Mouse (Mus musculus): Measurements from ENCODE around the gene Hmx3. TPM values are rescaled to one million over a fixed set of nuclear protein-coding genes. Genes with fewer than 3 reads are reported as not detected.

The Hmx3 gene
- polyA plus RNA-seq, 1 experiment: not detected

DNA sequence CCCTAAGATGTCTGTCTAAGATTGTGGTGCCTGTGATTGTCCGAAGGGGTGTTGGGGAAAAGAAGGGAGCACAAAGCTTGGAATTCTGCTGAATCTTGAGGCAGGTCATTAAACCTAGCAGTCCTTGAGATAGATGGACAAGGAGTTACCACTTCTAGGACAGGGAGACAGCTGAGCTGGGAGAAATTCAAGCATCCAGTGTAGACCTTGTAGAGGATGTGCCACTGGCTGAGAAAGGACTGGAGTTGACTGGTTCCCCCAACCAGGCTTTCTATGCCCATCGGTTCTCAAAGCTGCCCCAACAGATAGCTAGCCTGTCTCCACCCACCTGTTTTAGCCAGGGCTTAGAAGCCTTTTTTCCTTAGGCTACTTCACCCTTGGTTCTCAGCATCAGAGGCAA, 3.8 kb downstream of the Hmx3 start:
- Histone ChIP-seq H3K4me1 (ENCODE audit: control insufficient read depth, insufficient read depth, low read length) (no peaks in the 10 kb centered on the region), H3K4me3 (ENCODE audit: insufficient read depth, low read length) (no peak overlapping the region), H3K27ac (ENCODE audit: insufficient read depth, low read length) (no peak overlapping the region)
- TF ChIP-seq CTCF (IDR thresholded peaks at IDR 0.05; ENCODE audit: extremely low read depth, insufficient read depth, low read length): no peak
- no peak for TF ChIP-seq POLR2A (IDR thresholded peaks at IDR 0.05; ENCODE audit: extremely low read depth, insufficient read depth, low read length)

DNA sequence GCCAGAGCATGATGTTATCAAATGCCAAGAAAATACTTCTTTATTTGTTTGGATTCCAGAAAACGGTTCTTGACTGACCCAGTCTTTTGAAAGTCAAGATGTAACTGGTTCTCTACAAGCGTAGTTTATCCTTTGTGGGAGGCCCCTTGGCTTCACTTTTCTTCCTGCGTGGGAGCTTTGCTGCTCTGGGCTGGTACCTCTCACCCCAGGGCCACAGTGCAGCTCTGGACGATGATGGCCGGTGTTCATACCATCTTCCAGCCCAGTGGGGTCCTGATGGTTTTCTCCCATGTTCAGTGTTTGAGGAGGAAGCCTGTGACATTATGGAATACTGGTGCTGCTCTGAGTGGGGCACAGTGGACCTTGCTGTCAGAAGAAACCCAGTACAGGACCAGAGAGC, 4.8 kb downstream of the Hmx3 start:
- Histone ChIP-seq H3K27ac (ENCODE audit: insufficient read depth, low read length) (no peak overlapping the region), H3K4me3 (ENCODE audit: insufficient read depth, low read length) (no peak overlapping the region), H3K4me1 (ENCODE audit: control insufficient read depth, insufficient read depth, low read length) (no peaks in the 10 kb centered on the region)
- no peak for TF ChIP-seq CTCF (IDR thresholded peaks at IDR 0.05; ENCODE audit: extremely low read depth, insufficient read depth, low read length)

- no peaks in the 10 kb centered on the region for H3K4me1 ChIP-seq (ENCODE audit: control insufficient read depth, insufficient read depth, low read length)
- no peak within 1 kb of the TSS for H3K27ac ChIP-seq (ENCODE audit: insufficient read depth, low read length)
- TF ChIP-seq POLR2A (IDR thresholded peaks at IDR 0.05; ENCODE audit: extremely low read depth, insufficient read depth, low read length) (no peak), CTCF (IDR thresholded peaks at IDR 0.05; ENCODE audit: extremely low read depth, insufficient read depth, low read length) (no peak)
- no peak within 1 kb of the TSS for H3K4me3 ChIP-seq (ENCODE audit: insufficient read depth, low read length)
Measured at GRCm38 (mm10) chr7:131548473-131548872, 5.8 kb downstream of the Hmx3 start, which contains the start of gene Hmx2. Hmx2 (plus strand) TSS chr7:131548773.

DNA sequence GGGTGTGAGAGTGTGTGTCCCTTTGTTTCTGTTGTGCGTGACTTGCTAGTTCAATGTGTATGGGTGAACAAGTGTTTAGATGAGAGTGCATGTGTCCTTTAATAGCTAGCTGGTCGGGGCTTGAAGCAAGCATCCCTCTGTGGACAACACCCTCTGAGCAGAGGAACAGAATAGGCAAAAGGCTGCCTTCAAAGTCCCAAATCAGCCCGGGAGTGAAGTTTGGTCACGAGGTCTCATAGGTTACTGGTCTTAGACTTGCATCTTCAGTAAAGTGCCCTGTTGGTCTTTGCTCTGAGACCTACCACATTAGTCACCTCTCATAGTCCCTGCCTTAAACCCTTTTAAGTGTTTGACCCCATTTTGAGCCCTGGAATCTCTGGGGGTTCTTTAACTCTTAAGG, 8.8 kb downstream of the Hmx3 start:
- H3K4me1 ChIP-seq (ENCODE audit: control insufficient read depth, insufficient read depth, low read length): no peaks in the 10 kb centered on the region
- no peak overlapping the region for H3K27ac ChIP-seq (ENCODE audit: insufficient read depth, low read length)
- H3K4me3 ChIP-seq (ENCODE audit: insufficient read depth, low read length): no peak overlapping the region
- no peak for TF ChIP-seq CTCF (IDR thresholded peaks at IDR 0.05; ENCODE audit: extremely low read depth, insufficient read depth, low read length)
- no peak for TF ChIP-seq POLR2A (IDR thresholded peaks at IDR 0.05; ENCODE audit: extremely low read depth, insufficient read depth, low read length)

- TF ChIP-seq CTCF (IDR thresholded peaks at IDR 0.05; ENCODE audit: extremely low read depth, insufficient read depth, low read length) (no peak), POLR2A (IDR thresholded peaks at IDR 0.05; ENCODE audit: extremely low read depth, insufficient read depth, low read length) (no peak)
- no peak overlapping the region for H3K27ac ChIP-seq (ENCODE audit: insufficient read depth, low read length)
- H3K4me3 ChIP-seq (ENCODE audit: insufficient read depth, low read length): no peak overlapping the region
- no peaks in the 10 kb centered on the region for H3K4me1 ChIP-seq (ENCODE audit: control insufficient read depth, insufficient read depth, low read length)
Measured at GRCm38 (mm10) chr7:131551931-131552741, 9.5 kb downstream of the Hmx3 start.

GRCm38 (mm10) chr7:131552781-131553180, 10.1 kb downstream of the Hmx3 start:
- Histone ChIP-seq H3K4me1 (ENCODE audit: control insufficient read depth, insufficient read depth, low read length) (no peaks in the 10 kb centered on the region), H3K4me3 (ENCODE audit: insufficient read depth, low read length) (no peak overlapping the region), H3K27ac (ENCODE audit: insufficient read depth, low read length) (no peak overlapping the region)
- TF ChIP-seq POLR2A (IDR thresholded peaks at IDR 0.05; ENCODE audit: extremely low read depth, insufficient read depth, low read length): no peak

DNA sequence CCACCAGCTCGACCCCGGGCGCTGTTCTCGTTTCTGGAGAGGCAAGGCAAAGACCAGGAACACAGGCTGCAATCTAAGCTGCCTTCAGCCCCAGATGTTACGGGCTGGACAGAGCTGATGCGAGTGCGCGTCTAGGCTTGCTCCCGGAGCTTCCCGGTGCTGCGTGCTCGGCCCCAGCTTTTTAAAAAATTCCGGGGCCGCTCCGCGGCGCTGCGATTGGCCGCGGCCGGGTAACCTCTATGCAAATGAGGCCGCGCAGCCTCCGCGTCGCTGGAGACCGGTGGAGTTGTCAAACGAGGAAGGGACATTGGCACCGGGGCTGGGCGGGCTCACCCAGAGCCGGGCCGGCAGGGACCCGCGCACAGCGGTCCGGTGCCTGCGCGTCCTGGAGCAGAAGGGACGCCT, 11.1 kb downstream of the Hmx3 start:
- no peak overlapping the region for H3K4me3 ChIP-seq (ENCODE audit: insufficient read depth, low read length)
- no peak overlapping the region for H3K27ac ChIP-seq (ENCODE audit: insufficient read depth, low read length)
- TF ChIP-seq POLR2A (IDR thresholded peaks at IDR 0.05; ENCODE audit: extremely low read depth, insufficient read depth, low read length) (no peak), CTCF (IDR thresholded peaks at IDR 0.05; ENCODE audit: extremely low read depth, insufficient read depth, low read length) (no peak)
- no peaks in the 10 kb centered on the region for H3K4me1 ChIP-seq (ENCODE audit: control insufficient read depth, insufficient read depth, low read length)

DNA sequence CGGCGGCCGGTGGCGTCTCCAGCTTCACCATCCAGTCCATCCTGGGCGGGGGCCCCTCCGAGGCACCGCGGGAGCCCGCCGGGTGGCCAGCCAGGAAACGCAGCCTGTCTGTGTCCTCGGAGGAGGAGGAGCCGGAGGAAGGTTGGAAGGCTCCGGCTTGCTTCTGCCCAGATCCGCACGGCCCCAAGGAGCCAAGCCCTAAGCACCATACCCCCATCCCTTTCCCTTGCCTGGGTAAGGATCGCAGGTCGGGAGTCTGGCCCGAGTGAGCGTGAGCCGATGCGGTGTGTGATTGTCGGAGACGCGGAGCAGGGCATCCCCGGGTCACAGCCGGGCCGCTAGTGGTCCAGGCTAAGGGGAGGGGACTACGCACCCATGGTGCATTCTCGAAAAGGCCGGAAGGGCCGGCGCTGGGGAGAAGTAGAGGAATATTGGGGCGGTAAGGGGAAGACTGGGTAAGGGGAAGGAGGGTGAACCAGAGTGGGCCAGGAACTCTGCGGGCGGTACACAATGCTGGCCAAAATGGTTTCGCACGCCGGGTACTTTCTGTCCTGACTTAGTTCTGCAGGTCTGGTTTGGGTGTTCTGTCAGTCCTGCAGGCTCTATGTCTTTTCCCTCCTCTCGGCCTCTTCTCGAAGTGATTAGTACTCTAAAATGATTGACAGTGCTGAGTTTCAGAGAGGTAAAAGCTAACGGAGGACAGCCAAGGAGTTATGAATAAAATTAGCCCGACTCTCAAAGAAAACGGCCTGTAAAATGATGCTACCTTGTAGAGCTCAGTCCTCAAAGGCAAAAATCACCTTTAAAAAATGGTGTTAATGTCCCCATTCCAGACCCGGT, 11.9 kb downstream of the Hmx3 start:
- Histone ChIP-seq H3K27ac (ENCODE audit: insufficient read depth, low read length) (no peak overlapping the region), H3K4me1 (ENCODE audit: control insufficient read depth, insufficient read depth, low read length) (no peaks in the 10 kb centered on the region), H3K4me3 (ENCODE audit: insufficient read depth, low read length) (no peak overlapping the region)
- TF ChIP-seq POLR2A (IDR thresholded peaks at IDR 0.05; ENCODE audit: extremely low read depth, insufficient read depth, low read length) (no peak), CTCF (IDR thresholded peaks at IDR 0.05; ENCODE audit: extremely low read depth, insufficient read depth, low read length) (no peak)

GRCm38 (mm10) chr7:131555301-131556081, 12.8 kb downstream of the Hmx3 start:
- no peaks in the 10 kb centered on the region for H3K4me1 ChIP-seq (ENCODE audit: control insufficient read depth, insufficient read depth, low read length)
- TF ChIP-seq CTCF (IDR thresholded peaks at IDR 0.05; ENCODE audit: extremely low read depth, insufficient read depth, low read length): no peak
- TF ChIP-seq POLR2A (IDR thresholded peaks at IDR 0.05; ENCODE audit: extremely low read depth, insufficient read depth, low read length): no peak
- no peak overlapping the region for H3K4me3 ChIP-seq (ENCODE audit: insufficient read depth, low read length)
- no peak overlapping the region for H3K27ac ChIP-seq (ENCODE audit: insufficient read depth, low read length)

Measured in cortical plate, adult 2 months (tissue).